Mouse (Mus musculus) forelimb bud, embryonic 11.5 days (tissue): ENCODE measurements at regions not wholly inside any gene's neighbourhood (a gene's known extent, or its start where the extent isn't known, plus 50 kb on each side); places are given as distances from the start of the nearest gene placed in this dataset.

Experiments used
- DNase-seq: peaks from one replicate; pipeline ENCODE4 v3.0.0-alpha.2; 2012; ENCODE audit warnings: low read depth, low spot score

GRCm38 (mm10) chr6:36058206-36058605 is 329.7 kb upstream of the Chrm2 start:
- no peak for DNase-seq

- no peak for DNase-seq
Measured at GRCm38 (mm10) chr6:36060411-36060810, 327.5 kb upstream of the Chrm2 start.

- no peak for DNase-seq
Measured at GRCm38 (mm10) chr6:36064919-36065318, 323.0 kb upstream of the Chrm2 start.

GRCm38 (mm10) chr6:36068690-36069089 is 319.2 kb upstream of the Chrm2 start:
- DNase-seq: no peak

GRCm38 (mm10) chr6:36079559-36079958 is 308.3 kb upstream of the Chrm2 start:
- no peak for DNase-seq

GRCm38 (mm10) chr6:36093584-36093983 is 294.3 kb upstream of the Chrm2 start:
- no peak for DNase-seq

- no peak for DNase-seq
Measured at GRCm38 (mm10) chr6:36094075-36094474, 293.8 kb upstream of the Chrm2 start.

- DNase-seq: no peak
Measured at GRCm38 (mm10) chr6:36097391-36097790, 290.5 kb upstream of the Chrm2 start.

GRCm38 (mm10) chr6:36098179-36098578 is 289.7 kb upstream of the Chrm2 start:
- no peak for DNase-seq

GRCm38 (mm10) chr6:36108830-36109229 is 279.1 kb upstream of the Chrm2 start:
- DNase-seq: peak; percentile 1

GRCm38 (mm10) chr6:36137223-36137622 is 250.7 kb upstream of the Chrm2 start:
- no peak for DNase-seq

GRCm38 (mm10) chr6:36147267-36147666 is 240.6 kb upstream of the Chrm2 start:
- DNase-seq: no peak

GRCm38 (mm10) chr6:36174514-36174913 is 213.4 kb upstream of the Chrm2 start:
- DNase-seq: no peak

GRCm38 (mm10) chr6:36175112-36175511 is 212.8 kb upstream of the Chrm2 start:
- no peak for DNase-seq

- no peak for DNase-seq
Measured at GRCm38 (mm10) chr6:36179895-36180294, 208.0 kb upstream of the Chrm2 start.

GRCm38 (mm10) chr6:36182698-36183097 is 205.2 kb upstream of the Chrm2 start:
- DNase-seq: no peak

- DNase-seq: no peak
Measured at GRCm38 (mm10) chr6:36206666-36207065, 181.2 kb upstream of the Chrm2 start.

GRCm38 (mm10) chr6:36221308-36221707 is 166.6 kb upstream of the Chrm2 start:
- no peak for DNase-seq

GRCm38 (mm10) chr6:36234438-36234837 is 153.4 kb upstream of the Chrm2 start:
- no peak for DNase-seq

GRCm38 (mm10) chr6:36247027-36247426 is 140.9 kb upstream of the Chrm2 start:
- no peak for DNase-seq

GRCm38 (mm10) chr6:36248219-36248618 is 139.7 kb upstream of the Chrm2 start:
- no peak for DNase-seq

GRCm38 (mm10) chr6:36249047-36249446 is 138.8 kb upstream of the Chrm2 start:
- peak; percentile 49 for DNase-seq

- DNase-seq: no peak
Measured at GRCm38 (mm10) chr6:36266717-36267402, 121.0 kb upstream of the Chrm2 start.

- DNase-seq: no peak
Measured at GRCm38 (mm10) chr6:36286664-36287063, 101.2 kb upstream of the Chrm2 start.
